Mouse (Mus musculus) thymus, adult 2 months (tissue): ENCODE results near the gene Cnih1. TPM values are rescaled to one million over a fixed set of nuclear protein-coding genes. Genes with fewer than 3 reads are reported as not detected.

Source experiments
- DNase-seq: peaks from one replicate; pipeline ENCODE4 v3.0.0; 2021
- H3K27ac ChIP-seq: fragments of 200-500 bp; 2 replicates; pipeline ENCODE4 v1.5.1; 2012; ENCODE audit warnings: low read length, control low read depth; ENCODE audit not compliant: control insufficient read depth, insufficient read depth
- H3K27me3 ChIP-seq: fragments of 200-500 bp; 2 replicates; pipeline ENCODE4 v1.6.1; 2012; ENCODE audit warnings: mild to moderate bottlenecking, low read length, moderate library complexity, mixed read lengths; ENCODE audit not compliant: control insufficient read depth, insufficient read depth
- H3K36me3 ChIP-seq: fragments of 200-500 bp; 2 replicates; pipeline ENCODE4 v1.6.1; 2012; ENCODE audit warnings: mild to moderate bottlenecking, low read length, moderate library complexity; ENCODE audit not compliant: control insufficient read depth, insufficient read depth
- H3K4me1 ChIP-seq: fragments of 200-500 bp; replicated peaks from 2 replicates; pipeline ENCODE4 v1.6.1; 2012; ENCODE audit warnings: low read length; ENCODE audit not compliant: control insufficient read depth, insufficient read depth
- H3K4me3 ChIP-seq: fragments of 200-500 bp; 2 replicates; pipeline ENCODE4 v1.5.1; 2012; ENCODE audit warnings: mild to moderate bottlenecking, low read length, control low read depth, moderate library complexity; ENCODE audit not compliant: control insufficient read depth, insufficient read depth
- CTCF ChIP-seq: fragments of 200-500 bp; IDR thresholded peaks from 2 replicates; pipeline ENCODE4 v1.5.1; 2012; ENCODE audit warnings: mild to moderate bottlenecking, control low read depth, low read length, moderate library complexity, borderline replicate concordance; ENCODE audit not compliant: control insufficient read depth, poor library complexity, insufficient read depth; ENCODE audit errors: extremely low read depth
- POLR2A ChIP-seq: fragments of 200-500 bp; IDR thresholded peaks from 2 replicates; pipeline ENCODE4 v1.6.1; 2012; ENCODE audit warnings: mild to moderate bottlenecking, low read length, control low read depth, moderate library complexity; ENCODE audit not compliant: control insufficient read depth, poor library complexity, insufficient read depth; ENCODE audit errors: extremely low read depth
- WGBS: fragments of 180-500 bp; shearing (Covaris S2); methylation state at CpG from one replicate; pipeline ENCODE4 v1.1.7; 2018; 5-methylcytosine and 5-hydroxymethylcytosine counted together
- polyA plus RNA-seq: library from polyadenylated mRNA; depleted of rRNA; stranded (reverse); fragments of >200 nt; gene quantifications from 2 replicates; pipeline ENCODE4 v1.2.3, GENCODE M21; 2012; rRNA removed

Cnih1 gene
- polyA plus RNA-seq, 1 experiment: 59.0 TPM

DNA sequence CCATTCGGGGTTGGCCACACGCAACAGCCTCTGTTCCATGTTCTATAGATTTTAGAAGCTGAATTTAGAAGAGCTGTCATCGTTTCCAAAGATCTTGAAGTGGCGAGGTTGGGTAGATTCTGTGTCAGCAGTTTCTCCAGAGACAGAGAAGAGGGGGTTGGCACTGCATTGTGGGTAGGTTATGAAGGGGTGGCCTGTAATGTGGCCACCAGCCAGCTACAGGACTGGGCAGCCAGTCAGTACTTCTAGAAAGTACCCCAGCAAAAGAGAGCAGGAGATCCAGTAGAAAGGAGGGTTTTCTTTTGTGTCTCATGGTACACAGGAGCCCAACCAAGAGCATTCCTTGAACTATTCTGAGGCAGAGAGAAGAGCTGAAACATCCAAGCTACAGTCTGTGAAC is 51.8 kb downstream of the Cnih1 start:
- Histone ChIP-seq H3K36me3 (no peaks in the 10 kb centered on the region), H3K27ac (no peak overlapping the region), H3K27me3 (no peaks in the 10 kb centered on the region), H3K4me1 (no peaks in the 10 kb centered on the region), H3K4me3 (no peak overlapping the region)
- WGBS: 97% methylated on average over 4 of the region's 4 CpGs
- DNase-seq: no peak
- no peak for TF ChIP-seq POLR2A
- TF ChIP-seq CTCF: no peak

DNA sequence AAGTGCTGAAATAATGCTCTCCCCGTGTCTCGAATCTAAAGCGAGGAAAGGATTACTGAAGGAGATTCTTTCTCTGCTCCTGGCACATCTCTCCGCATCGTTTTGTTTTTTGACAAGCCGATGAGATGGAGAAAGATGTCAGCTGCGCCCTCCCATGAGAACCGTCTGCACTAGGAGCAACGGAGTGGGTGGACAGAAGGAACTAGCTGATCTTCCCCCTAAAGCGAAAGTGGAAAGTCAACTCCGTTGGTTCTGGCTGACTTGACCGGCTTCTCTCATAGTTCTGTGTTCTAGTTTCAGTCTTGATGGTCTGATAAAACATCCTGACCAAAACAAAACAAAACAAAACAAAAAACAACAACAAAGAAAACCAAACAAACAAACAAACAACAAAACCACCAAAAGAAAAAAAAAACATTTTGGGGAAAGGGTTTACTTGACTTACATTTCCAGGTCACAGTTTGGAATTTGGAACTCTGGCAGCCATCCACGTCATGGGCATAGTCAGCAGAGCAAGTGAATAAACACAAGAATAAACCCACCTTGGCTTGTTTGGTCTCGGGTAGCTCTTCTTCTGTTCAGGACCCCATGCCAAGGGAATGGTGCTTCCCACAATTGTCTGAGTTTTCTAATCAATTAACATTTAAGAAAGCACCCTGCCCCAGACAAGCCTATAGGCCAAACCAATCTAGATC is 53.3 kb downstream of the Cnih1 start:
- TF ChIP-seq POLR2A: no peak
- TF ChIP-seq CTCF: no peak
- no peaks in the 10 kb centered on the region for H3K36me3 ChIP-seq
- no peaks in the 10 kb centered on the region for H3K27me3 ChIP-seq
- 88% methylated on average over 14 of the region's 14 CpGs for WGBS
- no peaks in the 10 kb centered on the region for H3K4me1 ChIP-seq
- DNase-seq: no peak
- no peak overlapping the region for H3K27ac ChIP-seq
- H3K4me3 ChIP-seq: no peak overlapping the region

DNA sequence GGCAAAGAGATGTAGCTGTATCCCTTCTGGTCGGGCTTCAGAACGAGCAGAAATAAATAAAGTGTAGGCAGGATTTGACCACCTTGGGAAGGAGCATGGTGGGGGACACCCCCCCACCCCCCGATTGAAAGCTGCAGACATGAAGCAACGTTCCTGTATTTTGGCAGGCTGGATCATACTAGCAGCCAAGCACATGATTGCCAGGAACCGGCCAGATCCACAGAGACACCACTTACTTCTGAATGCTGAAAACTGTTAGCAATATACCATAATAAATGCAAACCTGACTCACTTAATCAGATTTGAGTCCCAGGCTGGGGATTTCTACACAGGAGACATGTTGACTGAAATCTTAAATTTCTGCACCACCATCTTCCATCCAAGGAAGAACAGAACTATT is 53.9 kb downstream of the Cnih1 start:
- Histone ChIP-seq H3K4me3 (no peak overlapping the region), H3K27me3 (no peaks in the 10 kb centered on the region), H3K4me1 (no peaks in the 10 kb centered on the region), H3K27ac (no peak overlapping the region), H3K36me3 (no peaks in the 10 kb centered on the region)
- TF ChIP-seq POLR2A (no peak), CTCF (no peak)
- no peak for DNase-seq
- WGBS: 86% methylated on average over 5 of the region's 5 CpGs

DNA sequence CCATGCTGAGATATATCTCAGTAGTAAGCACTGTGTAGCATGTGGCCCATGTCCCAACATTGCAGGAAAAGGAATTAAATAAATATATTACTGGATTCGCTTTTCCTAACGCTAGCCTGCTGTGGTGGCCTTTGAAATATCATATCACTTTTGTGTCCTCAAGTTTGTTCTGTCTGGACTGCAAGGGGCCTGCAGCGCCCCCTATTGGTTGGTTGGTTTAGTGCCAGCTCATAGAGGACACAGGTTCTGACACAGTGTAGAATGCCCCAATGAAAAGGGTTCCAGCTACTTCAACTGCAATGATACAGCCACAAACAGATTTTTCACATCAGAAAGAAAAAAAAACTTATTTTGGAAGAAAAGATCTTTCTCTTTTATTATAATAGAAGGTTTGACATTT is 62.5 kb downstream of the Cnih1 start:
- Histone ChIP-seq H3K4me1 (no peaks in the 10 kb centered on the region), H3K36me3 (no peaks in the 10 kb centered on the region), H3K27me3 (no peaks in the 10 kb centered on the region), H3K4me3 (no peak overlapping the region), H3K27ac (no peak overlapping the region)
- WGBS: 61% methylated on average over 3 of the region's 3 CpGs
- DNase-seq: peak; percentile 39
- TF ChIP-seq CTCF (no peak), POLR2A (no peak)

Other genes with a start within 250 kb of the Cnih1 start
- gene Cdkn3, start 27.9 kb downstream of the Cnih1 start, polyA plus RNA-seq: 8.2 and 8.3 TPM in 2 replicates
- gene Gmfb, start 33.8 kb upstream of the Cnih1 start, polyA plus RNA-seq: 18.0 and 23.9 TPM in 2 replicates
- gene Cgrrf1, start 43.7 kb upstream of the Cnih1 start, polyA plus RNA-seq: 6.1 and 8.0 TPM in 2 replicates
- 1.5 and 3.1 TPM in 2 replicates for gene Samd4, start 94.4 kb upstream of the Cnih1 start, polyA plus RNA-seq